Mouse (Mus musculus): ENCODE measurements around the gene Anxa11.
"Not testable (repeated sequence)": the region's sequence is repeated elsewhere in the genome, so short reads cannot be mapped to it uniquely, and the experiment has no call there.

The Anxa11 gene

GRCm38 (mm10) chr14:25841579-25841978, 377 bp upstream of the Anxa11 start:
- in situ Hi-C loops (cut with MboI, MseI): no loop called here

GRCm38 (mm10) chr14:25842688-25843003, 690 bp downstream of the Anxa11 start:
- in situ Hi-C loops (cut with MboI, MseI): no loop called here

GRCm38 (mm10) chr14:25844372-25844771, 2.4 kb downstream of the Anxa11 start:
- in situ Hi-C loops (cut with MboI, MseI): no loop called here

- in situ Hi-C loops (cut with MboI, MseI): no loop called here
Observed at GRCm38 (mm10) chr14:25845832-25846383, 4.0 kb downstream of the Anxa11 start.

- in situ Hi-C loops (cut with MboI, MseI): no loop called here
Observed at GRCm38 (mm10) chr14:25846516-25846915, 4.6 kb downstream of the Anxa11 start.

- in situ Hi-C loops (cut with MboI, MseI): no loop called here
Observed at GRCm38 (mm10) chr14:25847660-25848059, 5.7 kb downstream of the Anxa11 start.

- in situ Hi-C loops (cut with MboI, MseI): no loop called here
Observed at GRCm38 (mm10) chr14:25848237-25848636, 6.3 kb downstream of the Anxa11 start.

- in situ Hi-C loops (cut with MboI, MseI): not testable (repeated sequence)
Observed at GRCm38 (mm10) chr14:25848708-25849107, 6.8 kb downstream of the Anxa11 start.

GRCm38 (mm10) chr14:25850433-25850832, 8.5 kb downstream of the Anxa11 start:
- in situ Hi-C loops (cut with MboI, MseI): no loop called here

- in situ Hi-C loops (cut with MboI, MseI): no loop called here
Observed at GRCm38 (mm10) chr14:25851189-25851588, 9.2 kb downstream of the Anxa11 start.

- in situ Hi-C loops (cut with MboI, MseI): no loop called here
Observed at GRCm38 (mm10) chr14:25852121-25852561, 10.2 kb downstream of the Anxa11 start.

- in situ Hi-C loops (cut with MboI, MseI): no loop called here
Observed at GRCm38 (mm10) chr14:25853295-25853694, 11.3 kb downstream of the Anxa11 start.

- in situ Hi-C loops (cut with MboI, MseI): no loop called here
Observed at GRCm38 (mm10) chr14:25853717-25854452, 11.9 kb downstream of the Anxa11 start.

GRCm38 (mm10) chr14:25855241-25855885, 13.4 kb downstream of the Anxa11 start:
- in situ Hi-C loops (cut with MboI, MseI): no loop called here

- in situ Hi-C loops (cut with MboI, MseI): no loop called here
Observed at GRCm38 (mm10) chr14:25857168-25857621, 15.2 kb downstream of the Anxa11 start.

- in situ Hi-C loops (cut with MboI, MseI): no loop called here
Observed at GRCm38 (mm10) chr14:25857940-25858339, 16.0 kb downstream of the Anxa11 start.

- in situ Hi-C loops (cut with MboI, MseI): no loop called here
Observed at GRCm38 (mm10) chr14:25861771-25862530, 20.0 kb downstream of the Anxa11 start.

- in situ Hi-C loops (cut with MboI, MseI): no loop called here
Observed at GRCm38 (mm10) chr14:25863721-25864120, 21.8 kb downstream of the Anxa11 start.

GRCm38 (mm10) chr14:25865251-25865650, 23.3 kb downstream of the Anxa11 start:
- in situ Hi-C loops (cut with MboI, MseI): no loop called here

GRCm38 (mm10) chr14:25866384-25866783, 24.4 kb downstream of the Anxa11 start:
- in situ Hi-C loops (cut with MboI, MseI): no loop called here

- in situ Hi-C loops (cut with MboI, MseI): no loop called here
Observed at GRCm38 (mm10) chr14:25866832-25867231, 24.9 kb downstream of the Anxa11 start.

- in situ Hi-C loops (cut with MboI, MseI): no loop called here
Observed at GRCm38 (mm10) chr14:25867834-25868233, 25.9 kb downstream of the Anxa11 start.
